In the genomic region with DNA sequence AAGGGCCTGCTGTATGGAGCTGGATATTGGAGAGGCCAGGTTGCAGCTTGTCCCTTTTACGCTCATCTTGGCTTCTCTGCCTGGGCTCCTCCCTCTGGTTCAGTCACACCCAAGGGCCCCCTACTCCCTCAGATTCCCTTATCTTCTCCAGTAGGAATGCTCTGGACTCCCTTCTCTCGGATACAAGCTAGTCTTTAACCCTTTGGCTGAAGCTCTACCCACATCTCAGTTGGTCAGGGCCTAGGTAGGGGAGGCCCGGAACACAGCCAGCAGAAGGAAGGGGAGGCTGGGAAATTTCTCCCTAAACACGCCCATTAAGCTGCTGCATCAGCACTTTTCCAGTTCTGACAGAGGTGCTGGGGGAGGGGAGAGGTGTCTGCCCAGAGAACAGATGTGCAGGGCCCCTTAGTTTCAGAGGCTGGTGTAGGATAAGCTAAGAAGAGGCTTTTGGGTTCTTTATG, we compare ENCODE assay signal across 8 mouse cellular contexts. TPM values are rescaled to one million over a fixed set of nuclear protein-coding genes. Genes with fewer than 3 reads are reported as not detected.
DNase-seq lines count a peak whose midpoint lies in the region; ATAC-seq and TF ChIP-seq lines count a peak whose summit lies in the region.

No protein-coding gene starts in this region.

- H3K4me1 ChIP-seq in embryonic facial prominence, embryonic 10.5 days = peaks cover 76% of the 10 kb centered on the region
- peaks cover 43% of the 10 kb centered on the region for H3K4me1 ChIP-seq in limb, embryonic 14.5 days (ENCODE audit: control insufficient read depth, insufficient read depth, low read length)

- H3K27me3 ChIP-seq in embryonic facial prominence, embryonic 10.5 days (replicated peaks; ENCODE audit: low read depth, poor library complexity, severe bottlenecking) = no peaks in the 10 kb centered on the region
- H3K27me3 ChIP-seq in limb, embryonic 14.5 days (ENCODE audit: control insufficient read depth, insufficient read depth, low read length) = no peaks in the 10 kb centered on the region

- peaks cover 27% of the 10 kb centered on the region for H3K36me3 ChIP-seq in embryonic facial prominence, embryonic 10.5 days (replicated peaks)
- H3K36me3 ChIP-seq in limb, embryonic 14.5 days (ENCODE audit: control insufficient read depth, insufficient read depth, low read length) = peaks cover 22% of the 10 kb centered on the region

- intact Hi-C loops in heart, postnatal 36 days (cut with DNase I) = loop anchor here (2.0 kb wide), 1 partner anchor 30 kb away; a partner anchor contains a TSS

- H3K9me3 ChIP-seq in embryonic facial prominence, embryonic 10.5 days = no peaks in the 10 kb centered on the region
- H3K9me3 ChIP-seq in limb, embryonic 14.5 days (ENCODE audit: control insufficient read depth, low read length) = no peaks in the 10 kb centered on the region

- 0% methylated on average over 4 of the region's 4 CpGs for WGBS in embryonic facial prominence, embryonic 10.5 days
- 0% methylated on average over 4 of the region's 4 CpGs for WGBS in limb, embryonic 14.5 days

- peak; percentile 60 for ATAC-seq in limb, embryonic 14.5 days (ENCODE audit: low FRiP score, low read depth)

- peak; percentile 36 for DNase-seq in adrenal gland, adult 2 months
- no peak for DNase-seq in adrenal gland, adult 8-10 months
- DNase-seq in embryonic facial prominence, embryonic 10.5 days (ENCODE audit: low spot score) = peak; percentile 74
- peak; percentile 40 to 43 for DNase-seq in heart, postnatal 36 days
- DNase-seq in limb, embryonic 14.5 days (ENCODE audit: low spot score) = peak; percentile 93
- DNase-seq in neural tube, embryonic 10.5 days (ENCODE audit: extremely low spot score, low spot score) = peak; percentile 63
- no peak for DNase-seq in spleen, postnatal 14 days (ENCODE audit: low spot score in 2 of 2)
- DNase-seq in right cerebral cortex, postnatal 4 days = no peak

- peak overlapping the region; percentile 75 for H3K9ac ChIP-seq in limb, embryonic 14.5 days (ENCODE audit: low read depth, low read length, severe bottlenecking)

- H3K4me2 ChIP-seq in limb, embryonic 14.5 days (replicated peaks; ENCODE audit: low read depth, low read length, severe bottlenecking) = peak overlapping the region; percentile 95

- TF ChIP-seq POLR2A in limb, embryonic 14.5 days (IDR thresholded peaks at IDR 0.05; ENCODE audit: borderline replicate concordance, extremely low read depth, insufficient read depth, insufficient read length) = no peak

- H3K4me3 ChIP-seq in embryonic facial prominence, embryonic 10.5 days = peak overlapping the region; percentile 82
- peak overlapping the region; percentile 66 for H3K4me3 ChIP-seq in limb, embryonic 14.5 days (replicated peaks; ENCODE audit: low read length)

- H3K27ac ChIP-seq in embryonic facial prominence, embryonic 10.5 days (replicated peaks) = peak overlapping the region; percentile 95
- peak overlapping the region; percentile 96 for H3K27ac ChIP-seq in limb, embryonic 14.5 days (replicated peaks; ENCODE audit: low read depth, low read length)

RNA-seq across cellular contexts. Expression of a gene that starts 1.3 kb away (rescaled TPM):
- total RNA-seq in adrenal gland, adult 2 months (2021) = 10 to 100 TPM in 1 of 2 experiments, 1 to 10 TPM in 1; 7.2 to 16.1 TPM
- 5.1 and 5.3 TPM in 2 replicates for polyA plus RNA-seq in adrenal gland, adult 2 months (2012; rRNA removed)
- total RNA-seq in adrenal gland, adult 8-10 months (2022) = 10 to 100 TPM; 14.3 to 23.2 (median 17.2) TPM
- 36.0 and 38.1 TPM in 2 replicates for polyA plus RNA-seq in embryonic facial prominence, embryonic 10.5 days (2016; fragmentation: Nextera tagmentation; extraction: Ambion mirVana)
- 10 to 100 TPM in 1 of 2 experiments, 1 to 10 TPM in 1; 9.5 to 10.5 TPM for total RNA-seq in heart, postnatal 36 days (2021)
- polyA plus RNA-seq in limb, embryonic 14.5 days (2012; rRNA removed) = 41.0 and 49.5 TPM in 2 replicates
- 20.6 and 23.6 TPM in 2 replicates for polyA plus RNA-seq in limb, embryonic 14.5 days (2014; fragmentation: Nextera tagmentation; extraction: Ambion mirVana)

RNA-seq across cellular contexts. Expression of a gene that starts 29.1 kb away (rescaled TPM):
- under 1 TPM in 1 of 2 experiments, not detected in 1; 0.20 TPM for total RNA-seq in adrenal gland, adult 2 months (2021)
- polyA plus RNA-seq in adrenal gland, adult 2 months (2012; rRNA removed) = 0.03 and 0.25 TPM in 2 replicates
- total RNA-seq in adrenal gland, adult 8-10 months (2022) = under 1 TPM in 3 of 4 experiments, not detected in 1; 0.05 to 0.22 (median 0.06) TPM
- polyA plus RNA-seq in embryonic facial prominence, embryonic 10.5 days (2016; fragmentation: Nextera tagmentation; extraction: Ambion mirVana) = 0.09 and 0.15 TPM in 2 replicates
- under 1 TPM in 1 of 2 experiments, not detected in 1; 0.19 TPM for total RNA-seq in heart, postnatal 36 days (2021)
- 1.0 and 1.3 TPM in 2 replicates for polyA plus RNA-seq in limb, embryonic 14.5 days (2012; rRNA removed)
- 0.25 and 0.54 TPM in 2 replicates for polyA plus RNA-seq in limb, embryonic 14.5 days (2014; fragmentation: Nextera tagmentation; extraction: Ambion mirVana)

RNA-seq across cellular contexts. Expression of a gene that starts 29.6 kb away (rescaled TPM):
- total RNA-seq in adrenal gland, adult 2 months (2021) = 10 to 100 TPM; 12.3 to 18.2 TPM
- polyA plus RNA-seq in adrenal gland, adult 2 months (2012; rRNA removed) = 13.0 and 14.6 TPM in 2 replicates
- total RNA-seq in adrenal gland, adult 8-10 months (2022) = 10 to 100 TPM; 19.1 to 27.2 (median 25.1) TPM
- polyA plus RNA-seq in embryonic facial prominence, embryonic 10.5 days (2016; fragmentation: Nextera tagmentation; extraction: Ambion mirVana) = 31.0 and 33.0 TPM in 2 replicates
- 10 to 100 TPM; 13.0 to 14.7 TPM for total RNA-seq in heart, postnatal 36 days (2021)
- polyA plus RNA-seq in limb, embryonic 14.5 days (2012; rRNA removed) = 28.3 and 29.5 TPM in 2 replicates
- polyA plus RNA-seq in limb, embryonic 14.5 days (2014; fragmentation: Nextera tagmentation; extraction: Ambion mirVana) = 10.2 and 12.2 TPM in 2 replicates

RNA-seq across cellular contexts. Expression of a gene that starts 32.2 kb away (rescaled TPM):
- 10 to 100 TPM; 17.9 to 21.9 TPM for total RNA-seq in adrenal gland, adult 2 months (2021)
- polyA plus RNA-seq in adrenal gland, adult 2 months (2012; rRNA removed) = 50.5 and 58.1 TPM in 2 replicates
- 10 to 100 TPM; 23.3 to 45.1 (median 31.1) TPM for total RNA-seq in adrenal gland, adult 8-10 months (2022)
- 94.5 and 113 TPM in 2 replicates for polyA plus RNA-seq in embryonic facial prominence, embryonic 10.5 days (2016; fragmentation: Nextera tagmentation; extraction: Ambion mirVana)
- total RNA-seq in heart, postnatal 36 days (2021) = 1 to 10 TPM; 5.0 to 5.1 TPM
- polyA plus RNA-seq in limb, embryonic 14.5 days (2012; rRNA removed) = 171 and 233 TPM in 2 replicates
- polyA plus RNA-seq in limb, embryonic 14.5 days (2014; fragmentation: Nextera tagmentation; extraction: Ambion mirVana) = 83.5 and 114 TPM in 2 replicates

RNA-seq across cellular contexts. Expression of a gene that starts 45.0 kb away (rescaled TPM):
- total RNA-seq in adrenal gland, adult 2 months (2021) = 10 to 100 TPM; 81.0 to 92.5 TPM
- 45.9 and 52.8 TPM in 2 replicates for polyA plus RNA-seq in adrenal gland, adult 2 months (2012; rRNA removed)
- 10 to 100 TPM; 65.6 to 78.4 (median 73.2) TPM for total RNA-seq in adrenal gland, adult 8-10 months (2022)
- polyA plus RNA-seq in embryonic facial prominence, embryonic 10.5 days (2016; fragmentation: Nextera tagmentation; extraction: Ambion mirVana) = 45.5 and 57.5 TPM in 2 replicates
- total RNA-seq in heart, postnatal 36 days (2021) = 100 to 1,000 TPM; 109 to 116 TPM
- polyA plus RNA-seq in limb, embryonic 14.5 days (2012; rRNA removed) = 80.2 and 84.4 TPM in 2 replicates
- polyA plus RNA-seq in limb, embryonic 14.5 days (2014; fragmentation: Nextera tagmentation; extraction: Ambion mirVana) = 81.0 and 91.6 TPM in 2 replicates

Comparison
In these comparisons a context has a peak if more than half of its experiments do, and no peak if none do; other contexts are left out.
1. DNase-seq: peak in adrenal gland, adult 2 months (single experiment), embryonic facial prominence, embryonic 10.5 days (single experiment), heart, postnatal 36 days (2 of 2), limb, embryonic 14.5 days (single experiment) and neural tube, embryonic 10.5 days (single experiment); none in adrenal gland, adult 8-10 months (single experiment), spleen, postnatal 14 days (0 of 2) and right cerebral cortex, postnatal 4 days (single experiment).